Mouse (Mus musculus) heart, adult 10 weeks (tissue): ENCODE measurements around the gene Trappc11. TPM values are rescaled to one million over a fixed set of nuclear protein-coding genes. Genes with fewer than 3 reads are reported as not detected.

Source experiments
- polyA plus RNA-seq: library from polyadenylated mRNA; stranded (reverse); fragments of 350-450 nt; fragmentation: Illumina TruSeq; extraction: RNeasy Lipid Tissue Mini Kit (QIAGEN cat#74804); gene quantifications from one replicate; pipeline ENCODE4 v1.2.3, GENCODE M21; 2014; ENCODE audit warnings: low read depth, low replicate concordance

The Trappc11 gene
- 17.1 TPM for polyA plus RNA-seq

DNA sequence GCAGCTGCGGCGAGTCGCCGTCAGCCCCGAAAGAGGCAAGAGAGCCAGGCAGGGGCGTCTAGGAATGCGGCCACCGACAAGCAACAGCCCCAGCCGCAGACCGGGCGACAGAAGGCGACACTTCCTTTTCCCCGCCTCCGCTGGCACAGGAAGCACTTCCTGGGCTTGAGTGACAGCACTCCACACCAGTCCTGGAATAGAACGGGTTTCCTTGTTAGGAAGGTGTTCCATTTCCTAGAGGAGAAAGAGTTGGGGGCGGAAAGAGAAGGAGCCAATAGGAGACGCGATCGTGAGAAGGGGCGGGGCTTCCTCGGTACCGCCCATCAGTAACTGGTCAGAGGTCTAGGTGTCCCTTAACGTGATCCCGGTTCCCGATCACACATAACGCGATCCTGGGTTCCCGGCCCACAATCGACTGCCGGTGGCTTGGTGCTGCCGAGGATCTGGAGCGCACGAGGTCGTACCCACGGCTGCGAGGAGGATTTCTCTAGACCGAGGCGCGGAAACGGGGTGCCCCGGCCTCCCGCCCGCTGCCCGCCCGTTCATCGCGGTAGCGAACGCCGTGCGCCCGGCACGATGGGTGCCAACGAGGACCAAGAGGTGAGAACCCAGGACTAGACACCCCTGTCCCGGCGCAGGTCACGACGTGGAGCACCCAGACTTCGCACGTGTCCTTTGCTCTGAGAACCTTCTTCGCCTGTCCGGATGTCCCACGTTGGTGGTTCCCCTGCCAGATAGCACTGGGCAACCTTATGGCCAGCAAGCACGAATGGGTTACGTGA, at the start of gene Trappc11, which contains the start of gene Rwdd4a:
Gene Trappc11 (minus strand): TSS at position 127 of the 782 bp plus-strand sequence.
Gene Rwdd4a (plus strand): TSS at position 321 of the 782 bp plus-strand sequence.

DNA sequence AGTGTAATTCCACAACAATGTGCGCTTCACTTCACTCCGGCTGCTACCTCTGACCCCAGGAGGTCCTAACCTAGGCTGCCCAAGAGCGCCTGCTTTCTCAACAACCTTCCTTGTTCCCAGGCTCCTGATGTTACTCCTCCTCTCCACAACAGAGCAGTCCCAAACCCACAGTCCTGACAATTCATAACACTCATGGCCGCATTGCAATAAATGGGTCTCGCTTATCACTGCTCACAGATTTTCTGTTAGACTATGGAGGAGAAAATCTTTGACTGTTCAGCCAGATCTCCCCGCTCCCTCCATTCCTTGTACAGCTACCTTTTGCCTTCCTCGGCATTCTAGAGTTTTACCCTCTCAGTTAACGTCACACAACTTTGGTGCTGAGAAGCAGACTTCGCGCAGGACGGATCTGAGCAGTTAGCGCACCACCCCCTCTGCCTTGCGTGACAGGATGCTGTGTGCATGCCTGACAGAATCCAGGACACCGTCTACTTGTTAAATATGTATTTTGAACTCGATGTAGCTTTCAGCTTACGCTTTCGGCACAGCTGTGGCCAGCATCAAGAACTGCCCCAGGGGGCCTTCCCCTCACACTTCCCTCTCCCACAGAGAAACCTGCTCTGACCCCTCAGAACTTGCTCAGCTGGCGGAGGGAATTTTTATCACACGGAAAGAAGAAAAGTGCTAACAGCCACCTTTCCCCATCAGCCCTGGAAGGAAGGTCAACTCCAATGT, 86.8 kb downstream of the Trappc11 start, which contains the start of gene Stox2:
Gene Stox2 (minus strand): TSS at position 51 of the 735 bp plus-strand sequence.

Other genes starting within 250 kb of the Trappc11 start
- gene Stox2, start 87.1 kb downstream of the Trappc11 start, polyA plus RNA-seq: 6.7 TPM
- 30.1 TPM for gene Rwdd4a, start 194 bp upstream of the Trappc11 start, polyA plus RNA-seq
- 6.3 TPM for gene Ing2, start 142.1 kb upstream of the Trappc11 start, polyA plus RNA-seq
- 6.5 TPM for gene Cdkn2aip, start 180.5 kb upstream of the Trappc11 start, polyA plus RNA-seq